Mouse (Mus musculus) adrenal gland, postnatal 10 days (tissue): Measurements from ENCODE around the gene Rcc2. TPM values are rescaled to one million over a fixed set of nuclear protein-coding genes. Genes with fewer than 3 reads are reported as not detected.
A peak's percentile ranks its signal among the peaks of the same experiment; 100 is the strongest.

Experiments used
- DNase-seq: peaks from one replicate; pipeline ENCODE4 v3.0.0; 2021; ENCODE audit warnings: mixed read lengths
- total RNA-seq, 2 experiments: library from RNA; stranded (reverse); gene quantifications; 2 replicates each; pipeline ENCODE4 v1.2.3; 2021

The Rcc2 gene
- total RNA-seq, 2 experiments from 2014 or later: 69.2 to 74.3 TPM

DNA sequence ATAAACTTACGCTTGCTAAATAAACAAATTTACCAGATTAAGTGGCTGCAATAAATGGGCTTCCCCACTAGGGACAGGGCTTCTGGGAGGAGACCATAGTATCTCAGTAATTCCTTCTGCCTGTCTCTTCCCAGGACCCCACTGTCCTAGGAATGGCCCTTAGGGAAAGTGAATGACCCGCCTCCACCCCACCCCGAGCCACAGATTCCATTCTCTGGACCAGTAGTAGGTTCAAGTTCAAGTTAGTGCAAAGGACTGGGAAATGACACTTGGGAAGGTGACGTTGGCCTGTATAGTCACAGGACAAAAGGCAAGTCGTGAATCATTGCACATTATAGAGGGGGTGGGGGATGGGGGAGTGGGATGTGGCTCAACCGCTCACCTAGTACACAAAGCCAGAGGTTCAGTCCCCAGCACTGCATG, 15.4 kb upstream of the Rcc2 start:
- DNase-seq: no peak

DNA sequence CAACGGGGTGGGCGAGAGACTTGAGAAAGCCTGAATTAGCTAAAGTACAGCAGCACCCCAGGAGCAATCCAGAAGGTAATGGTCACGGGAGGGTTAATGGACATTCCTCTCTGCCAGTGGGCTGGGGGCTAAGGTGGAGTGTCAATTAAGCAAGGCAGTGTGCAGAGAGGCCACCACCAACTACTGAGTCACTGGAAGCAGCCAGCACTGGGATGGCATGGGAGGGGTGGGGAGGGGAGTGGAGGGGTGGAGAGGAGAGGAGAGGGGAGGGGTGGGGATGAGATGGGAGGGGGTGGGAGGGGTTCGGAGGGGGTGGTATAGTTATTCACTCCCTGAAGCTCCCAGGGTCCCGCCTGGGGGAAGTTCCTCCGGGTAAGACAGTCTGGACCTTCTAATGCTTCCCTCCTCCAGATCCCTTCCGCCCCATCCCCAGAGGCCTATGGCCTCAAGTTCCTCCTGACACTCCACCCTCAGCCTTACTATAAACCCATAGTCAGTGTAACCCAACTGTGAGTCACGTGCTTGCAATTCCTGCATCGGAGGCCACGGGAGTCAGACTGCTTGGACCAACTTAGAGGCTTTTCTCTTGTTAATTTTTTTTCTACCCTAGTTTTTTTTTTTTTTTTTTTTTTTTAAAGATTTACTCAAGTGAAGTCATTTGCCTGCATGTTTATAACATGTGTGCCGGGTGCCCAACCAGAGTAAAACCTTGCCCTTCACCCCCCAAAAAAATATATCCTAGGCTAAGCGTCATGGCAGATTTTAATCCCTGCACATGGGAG, 12.1 kb upstream of the Rcc2 start:
- DNase-seq: no peak

DNA sequence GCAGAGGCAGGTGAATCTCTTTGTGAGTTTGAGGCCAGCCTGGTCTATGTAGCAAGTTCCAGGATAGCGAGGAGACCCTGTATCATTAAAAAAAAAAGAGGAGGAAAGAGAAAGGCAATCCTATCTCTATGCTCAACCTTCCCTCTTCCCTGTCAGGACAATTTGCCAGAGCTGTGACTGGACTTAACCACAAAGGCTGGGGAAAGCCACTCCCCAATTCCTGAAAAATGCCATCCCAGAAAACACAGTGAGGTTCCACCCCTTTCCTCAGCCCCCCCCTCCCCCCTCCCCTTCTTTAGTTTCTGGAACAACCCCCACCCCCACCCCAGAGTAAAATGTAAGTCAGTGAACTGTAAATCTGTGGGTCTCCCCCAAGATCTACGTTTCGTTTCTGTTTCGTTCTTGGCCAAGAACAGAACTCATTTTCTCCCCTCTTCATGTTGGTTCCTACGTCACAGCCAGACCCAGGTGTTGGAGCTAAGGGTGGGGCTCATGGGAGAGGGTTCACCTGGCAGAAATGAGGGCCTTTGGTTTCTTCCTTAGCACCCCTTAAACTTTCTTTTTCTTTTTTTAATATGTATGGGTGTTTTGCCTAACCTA, 11.4 kb upstream of the Rcc2 start:
- no peak for DNase-seq

DNA sequence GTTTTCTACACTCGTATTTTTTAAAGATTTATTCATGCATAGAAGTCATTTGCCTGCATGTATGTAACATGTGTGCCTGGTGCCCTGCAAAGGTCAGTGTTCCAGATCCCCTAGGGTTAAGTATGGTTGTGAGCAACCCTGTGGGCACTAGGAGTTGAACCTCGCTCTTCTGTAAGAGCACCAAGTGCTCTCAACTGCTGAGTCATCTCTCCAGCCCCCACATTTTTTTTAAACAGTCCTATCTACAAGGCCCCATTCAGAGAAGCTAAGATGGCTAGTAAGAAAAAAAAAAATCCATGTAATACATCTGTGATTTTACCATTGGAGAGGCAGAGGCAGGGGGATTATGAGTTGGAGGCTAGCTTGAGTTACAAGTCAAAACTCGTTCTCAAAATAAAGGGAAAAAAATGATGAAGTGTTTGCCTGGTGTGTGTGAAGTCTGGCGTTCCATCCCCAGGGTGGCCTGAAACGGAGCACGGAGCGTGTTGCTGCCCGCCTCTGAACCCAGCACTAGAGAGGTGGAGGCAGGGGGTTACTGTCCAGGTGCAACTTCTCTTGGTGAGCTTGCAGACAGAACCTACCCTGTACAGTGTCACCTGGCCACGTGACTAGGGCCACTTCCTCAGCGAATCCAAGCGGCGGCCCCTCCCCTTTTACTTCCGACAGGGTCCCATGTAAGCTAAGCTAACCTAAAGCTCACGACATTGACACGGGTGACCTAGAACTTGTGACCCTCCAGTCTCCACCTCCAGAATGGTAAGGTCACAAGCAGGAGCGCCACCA, 10.3 kb upstream of the Rcc2 start:
- no peak for DNase-seq

DNA sequence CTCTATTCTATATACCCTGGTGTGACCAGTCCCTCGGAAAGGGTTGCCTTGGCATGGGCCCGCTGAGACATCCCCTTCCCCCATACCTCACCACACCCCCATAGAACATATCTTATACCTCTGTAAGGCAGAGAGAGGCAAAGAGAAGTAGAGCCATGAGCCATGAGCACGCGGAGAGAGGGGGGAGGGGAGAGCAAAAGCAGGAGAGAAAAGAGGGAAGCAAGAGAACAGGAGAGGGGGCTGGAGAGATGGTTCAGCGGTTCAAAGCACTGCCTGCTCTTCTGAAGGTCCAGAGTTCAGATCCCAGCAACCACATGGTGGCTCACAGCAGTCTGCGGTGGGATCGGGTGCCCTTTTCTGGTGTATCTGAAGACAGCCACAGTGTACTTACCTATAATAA, 8.9 kb upstream of the Rcc2 start:
- DNase-seq: no peak

DNA sequence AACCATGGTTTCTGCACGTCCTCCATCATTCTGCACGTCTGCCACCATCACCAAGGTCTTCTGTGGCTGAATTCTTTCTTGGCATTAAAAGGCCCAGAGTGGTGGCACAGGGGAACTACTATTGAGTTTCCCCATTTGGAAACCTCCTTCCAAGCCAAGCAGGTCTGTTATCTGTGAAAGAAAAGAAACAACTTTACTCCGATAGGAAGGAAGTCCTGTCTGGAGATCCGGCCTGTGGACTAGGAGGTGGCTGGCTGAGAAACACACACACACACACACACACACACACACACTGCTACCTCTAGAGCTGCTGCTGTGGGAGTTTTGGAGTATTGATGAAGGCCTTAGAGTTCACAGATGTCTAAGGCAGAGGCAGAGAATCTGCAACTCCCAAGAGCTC, 6.8 kb upstream of the Rcc2 start:
- DNase-seq: no peak

DNA sequence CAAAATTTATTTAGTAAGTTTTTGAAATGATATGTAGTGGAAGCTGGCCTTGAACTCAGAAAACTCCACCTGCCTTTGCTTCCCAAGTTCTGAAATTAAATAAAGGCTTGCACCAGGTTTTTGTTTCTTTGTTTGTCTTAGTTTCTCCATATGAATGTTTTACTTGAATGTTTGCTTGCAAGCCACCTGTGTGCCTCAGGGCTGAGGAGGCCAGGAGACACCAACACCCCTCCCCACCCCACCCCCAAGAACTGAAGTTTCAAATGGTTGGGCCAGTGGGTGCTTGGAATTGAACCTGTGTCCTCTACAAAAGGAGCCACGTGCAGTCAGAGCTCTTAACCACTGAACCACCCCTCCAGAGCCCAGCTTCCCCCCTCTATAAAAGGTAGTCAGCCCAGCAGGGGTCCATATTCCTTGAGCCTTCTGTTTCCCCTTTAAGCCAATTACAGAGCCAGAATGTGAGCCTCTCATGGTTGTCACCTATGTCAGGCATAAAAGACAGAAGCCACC, 5.7 kb upstream of the Rcc2 start:
- DNase-seq: no peak

DNA sequence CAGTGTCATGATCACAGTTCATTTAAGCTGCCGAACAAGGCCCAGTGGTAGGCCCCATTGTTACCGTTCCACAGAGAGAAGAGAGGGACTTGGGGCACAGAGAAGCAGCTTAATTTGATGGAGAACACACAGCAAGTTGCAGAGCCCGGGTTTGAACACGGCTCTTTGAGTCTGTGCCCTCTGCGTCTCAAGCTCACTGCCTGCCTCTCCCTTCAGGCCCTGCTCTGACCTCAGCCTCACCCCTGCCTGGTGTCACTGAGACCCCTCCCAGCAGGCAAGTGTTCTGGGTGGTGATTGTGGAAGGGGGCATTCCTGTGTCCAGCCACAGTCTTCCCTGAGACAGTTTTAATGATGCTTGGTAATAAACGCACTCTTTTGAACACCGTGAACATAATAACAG, 5.2 kb upstream of the Rcc2 start:
- no peak for DNase-seq

DNA sequence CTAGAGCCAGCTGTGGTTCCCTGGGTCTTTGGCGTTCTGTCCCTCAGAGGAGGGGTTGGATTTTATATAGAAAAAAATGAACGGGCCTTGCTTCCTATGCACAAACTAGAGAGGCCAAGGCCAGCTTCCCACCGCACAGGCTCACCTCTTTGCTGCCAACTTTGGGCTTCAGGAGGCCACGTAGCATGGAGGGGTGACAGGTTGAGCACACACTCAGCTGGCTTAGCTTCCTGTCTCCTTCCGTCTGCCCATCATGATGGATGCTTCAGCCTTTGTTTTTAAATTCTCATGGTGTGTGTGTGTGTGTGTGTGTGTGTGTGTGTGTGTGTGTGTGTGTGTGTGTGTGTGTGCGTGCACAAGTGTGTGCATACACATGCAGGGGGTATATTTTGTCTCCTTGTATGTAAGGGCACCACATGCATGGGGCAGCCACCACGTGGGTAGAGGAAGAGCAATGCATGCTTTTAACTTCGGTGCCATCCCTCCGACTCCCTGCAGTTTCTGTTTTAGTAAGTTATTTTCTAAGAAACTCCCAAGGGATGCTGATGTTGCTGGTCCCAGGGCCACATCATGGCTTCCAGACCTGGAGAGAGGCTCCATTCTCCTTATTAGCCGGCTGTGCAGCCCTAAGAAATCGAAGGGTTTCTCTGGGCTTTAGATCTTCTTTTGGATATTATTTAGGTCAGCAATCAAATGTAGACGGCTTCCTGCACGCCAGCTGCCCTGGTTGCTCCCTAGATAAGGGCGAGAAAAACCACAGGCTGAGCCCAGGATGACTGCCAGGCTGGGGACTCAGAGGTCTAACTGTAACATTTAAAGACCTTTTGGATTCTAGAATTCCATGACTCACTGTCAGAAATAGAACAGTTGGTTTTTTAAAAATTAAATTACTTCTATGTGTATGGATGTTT, 4.4 kb upstream of the Rcc2 start:
- no peak for DNase-seq

DNA sequence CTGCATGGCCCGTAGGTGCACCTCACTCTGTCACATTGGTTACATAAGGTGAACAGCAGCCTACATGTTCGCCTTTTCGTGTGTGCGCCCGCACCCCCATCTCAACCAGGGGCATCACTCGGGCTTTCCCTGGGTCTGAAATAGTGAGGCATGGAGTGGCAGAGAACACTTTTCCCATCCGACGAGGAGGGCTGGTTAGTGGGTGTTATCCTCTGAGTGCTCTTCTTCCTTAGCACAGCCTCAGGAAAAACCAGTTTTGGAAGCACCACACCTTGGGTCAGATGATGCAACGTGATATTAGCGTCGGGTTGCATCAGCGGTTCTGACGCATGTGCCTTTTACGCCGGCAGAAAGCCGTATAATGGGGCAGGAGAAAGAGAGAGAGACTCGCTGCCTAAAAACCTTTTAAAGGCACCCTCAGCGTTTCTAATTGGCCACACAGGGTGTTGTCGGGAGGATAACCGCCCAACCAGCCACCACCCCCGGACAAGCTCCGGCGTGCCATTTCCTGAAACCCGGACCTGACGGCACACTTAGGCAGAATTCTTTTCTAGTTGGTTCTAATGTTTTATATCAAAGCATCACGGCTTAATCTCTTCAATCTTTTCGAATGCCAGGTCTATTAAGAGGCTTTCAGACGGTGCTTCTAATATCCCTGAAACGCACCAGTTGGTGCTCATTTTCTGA, 757 bp upstream of the Rcc2 start:
- peak; percentile 82 for DNase-seq

DNA sequence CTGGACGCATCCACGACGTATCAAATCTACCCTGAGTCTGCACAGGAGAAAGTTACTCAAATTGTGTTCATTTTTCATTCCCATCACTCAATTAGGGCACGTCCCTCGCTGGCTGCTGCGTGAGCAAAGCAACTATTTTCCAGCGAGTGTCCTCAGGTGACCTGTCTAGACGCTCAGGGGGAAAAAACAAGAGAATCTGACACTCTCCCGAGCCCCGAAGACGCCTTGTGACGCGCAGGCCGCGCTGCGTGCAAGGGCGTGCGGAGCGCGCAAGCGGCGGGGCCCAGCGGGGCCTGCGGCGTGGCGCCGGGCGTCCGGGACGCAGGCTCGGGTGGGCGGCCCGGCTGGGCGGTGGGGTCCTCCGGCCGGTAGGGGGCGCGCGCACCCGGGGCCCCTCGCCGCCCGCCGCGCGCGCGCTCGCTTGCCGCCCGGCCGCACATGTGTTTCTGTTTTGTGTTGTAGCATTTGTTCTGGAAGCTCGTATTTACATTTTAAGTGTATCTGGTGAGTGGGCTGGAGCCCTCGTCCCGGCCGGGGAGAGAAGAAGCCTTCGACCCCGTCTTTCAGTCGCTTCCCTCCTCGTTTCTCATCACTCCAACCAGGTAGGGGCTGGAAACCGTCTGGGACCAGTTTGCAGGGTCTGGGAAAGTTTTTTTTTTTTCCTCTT, 841 bp downstream of the Rcc2 start:
- DNase-seq: peak; percentile 92

DNA sequence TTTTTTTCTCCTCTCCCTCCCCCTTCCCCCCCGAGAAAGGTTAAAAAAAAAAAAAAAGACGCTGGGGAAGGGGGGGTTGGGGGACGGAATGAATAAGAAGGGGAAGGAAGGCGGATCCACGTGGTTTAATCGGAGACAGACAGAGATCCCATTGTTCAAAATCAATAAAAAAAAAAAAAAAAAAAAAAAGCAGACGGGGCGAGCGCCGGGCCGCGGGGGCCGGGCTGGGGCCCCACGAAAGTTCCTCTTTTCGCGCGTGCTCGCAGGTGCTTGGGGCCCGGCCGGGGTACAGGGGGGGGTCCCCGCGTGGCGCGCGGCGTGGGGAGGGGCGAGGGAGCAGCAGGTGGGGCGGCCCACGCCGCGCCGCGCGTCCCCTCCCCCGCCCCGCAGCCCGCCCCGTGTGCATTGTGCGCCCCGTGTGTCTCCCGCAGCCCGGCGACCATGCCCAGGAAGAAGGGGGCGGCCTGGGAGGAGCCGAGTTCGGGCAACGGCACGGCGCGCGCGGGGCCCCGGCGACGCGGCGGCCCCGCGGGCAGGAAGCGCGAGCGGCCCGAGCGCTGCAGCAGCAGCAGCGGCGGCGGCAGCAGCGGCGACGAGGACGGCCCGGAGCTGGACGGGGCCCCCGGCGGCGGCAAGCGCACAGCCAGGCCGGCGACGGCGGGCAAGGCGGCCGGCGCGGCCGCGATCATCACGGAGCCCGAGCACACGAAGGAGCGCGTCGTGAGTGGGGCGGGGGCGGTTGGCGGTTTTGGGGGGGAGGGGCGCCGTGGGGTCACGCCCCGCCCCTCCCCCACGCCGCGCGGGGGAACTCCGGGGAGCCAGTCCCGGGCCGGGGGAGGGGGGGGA, 1.6 kb downstream of the Rcc2 start:
- DNase-seq: peak; percentile 53

DNA sequence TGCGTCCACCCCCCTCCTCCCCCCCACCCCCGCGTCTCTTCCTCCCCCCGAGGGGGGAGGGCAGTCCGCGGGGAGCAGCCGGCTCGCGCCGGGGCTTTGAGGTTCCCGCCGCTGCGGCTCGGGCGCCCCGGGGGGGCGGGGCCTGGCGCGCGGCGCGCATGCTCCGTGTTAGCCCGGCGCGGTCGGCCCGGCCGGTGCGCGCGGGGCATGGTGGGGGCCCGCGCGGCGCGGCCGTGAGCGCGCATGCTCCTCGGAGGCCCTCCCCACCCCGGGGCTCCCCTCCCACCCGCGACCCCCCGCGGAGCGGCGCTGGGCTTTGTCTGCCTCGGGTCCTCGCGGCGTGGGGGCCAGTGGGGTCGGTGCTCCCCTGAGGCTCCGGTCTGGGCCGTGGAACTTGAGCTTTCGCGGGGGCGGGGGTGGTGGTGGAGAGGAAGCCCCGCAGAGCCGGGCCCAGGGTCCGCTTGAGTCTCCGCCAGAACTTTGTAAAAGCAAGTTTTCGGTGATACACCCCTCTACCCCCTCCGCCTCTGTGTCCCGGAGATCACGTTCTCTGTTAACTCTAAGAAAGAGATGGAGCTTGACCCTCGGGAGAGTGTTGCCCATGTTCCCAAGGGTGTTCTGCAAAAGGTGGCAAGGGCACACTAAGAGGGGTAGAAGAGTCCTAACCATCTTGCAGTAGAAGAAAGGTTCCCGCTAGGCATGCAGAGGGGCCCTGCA, 2.4 kb downstream of the Rcc2 start:
- peak; percentile 94 for DNase-seq

DNA sequence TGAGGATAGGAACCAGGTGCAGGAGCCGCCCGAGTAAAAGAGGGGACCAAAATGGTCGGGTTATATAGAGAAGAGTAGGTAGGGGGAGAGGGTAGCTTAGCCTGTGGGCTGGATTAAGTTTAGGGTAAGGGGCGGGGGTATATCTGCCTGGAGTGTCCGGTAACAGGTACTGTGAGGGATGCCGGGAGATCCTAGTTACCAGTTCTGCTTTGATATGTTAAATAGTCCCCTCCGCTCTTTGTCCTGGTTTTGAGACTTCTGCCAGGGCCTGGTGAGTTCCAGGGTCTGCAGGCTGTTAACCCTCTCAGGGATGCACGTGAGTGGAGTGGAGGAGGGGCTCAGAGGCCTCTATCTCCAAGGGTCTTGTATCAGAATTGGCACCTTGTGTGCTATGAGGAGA, 3.3 kb downstream of the Rcc2 start:
- no peak for DNase-seq

DNA sequence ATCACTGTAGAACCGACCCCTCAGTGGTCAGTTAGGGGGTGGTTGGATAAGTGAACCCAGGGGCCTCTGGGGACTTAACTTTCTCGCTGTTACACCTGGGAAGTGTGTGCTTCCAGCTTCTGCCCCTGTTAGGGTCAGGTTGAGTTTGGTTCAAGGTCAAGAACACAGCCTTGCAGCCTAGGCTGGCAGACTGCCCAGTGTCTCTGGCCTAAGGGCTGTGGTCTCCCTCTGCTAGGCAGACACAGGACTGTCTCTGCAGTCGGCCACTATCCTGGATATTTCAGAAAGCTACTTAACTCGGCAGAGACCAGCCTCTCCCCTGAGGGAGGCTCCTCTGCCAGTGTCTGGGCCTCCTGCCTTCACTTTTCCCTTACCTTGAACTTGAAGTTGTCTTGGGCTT, 3.8 kb downstream of the Rcc2 start:
- DNase-seq: peak; percentile 44

DNA sequence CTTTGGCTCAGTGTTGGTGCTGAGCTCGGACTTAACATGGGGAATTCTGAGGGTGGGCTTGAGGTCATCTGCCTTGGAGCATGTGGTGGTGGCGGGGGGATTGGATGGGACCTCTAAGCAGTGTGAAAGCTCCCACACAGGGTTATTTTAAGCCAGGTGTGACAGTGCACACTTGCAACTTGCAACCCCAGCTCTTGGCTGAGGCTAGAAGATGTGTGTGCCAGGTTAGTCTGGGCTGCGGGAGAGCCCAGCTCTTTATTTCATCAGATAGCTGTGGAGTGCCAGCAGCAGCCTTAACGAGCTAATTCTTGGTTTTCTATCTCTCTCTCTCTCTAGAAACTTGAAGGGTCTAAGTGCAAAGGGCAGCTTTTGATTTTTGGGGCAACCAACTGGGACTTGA, 7.3 kb downstream of the Rcc2 start:
- DNase-seq: no peak

DNA sequence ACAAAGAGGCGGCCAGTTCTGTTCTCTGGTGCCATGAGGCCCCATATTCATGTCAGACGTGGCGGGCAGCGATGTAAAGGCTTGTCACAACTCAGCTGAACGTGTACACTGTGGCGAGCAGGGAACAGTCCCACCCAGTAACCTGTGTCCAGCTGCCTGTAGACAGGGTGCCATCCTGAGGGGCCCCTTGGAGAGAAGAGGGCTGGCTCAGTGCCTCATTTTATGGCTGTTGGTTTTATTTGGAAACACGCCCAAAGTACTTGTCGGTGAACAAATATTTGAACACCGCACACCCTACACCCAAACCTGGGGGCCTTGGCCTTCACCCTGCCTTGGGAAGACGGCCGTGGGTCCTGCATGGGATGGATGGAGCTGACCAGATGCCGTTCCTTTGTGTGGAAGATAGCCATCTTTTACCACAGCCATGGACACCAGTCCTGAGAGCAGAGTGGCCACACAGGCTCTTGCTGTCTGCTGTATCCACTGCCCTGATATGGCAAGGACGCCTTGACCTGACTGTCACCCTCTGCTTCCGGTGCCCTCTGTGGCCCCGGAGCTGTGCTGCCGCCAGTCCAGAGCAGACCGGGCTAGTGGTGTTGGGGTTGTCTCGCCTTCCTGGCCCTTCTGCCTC, 8.1 kb downstream of the Rcc2 start:
- DNase-seq: no peak

DNA sequence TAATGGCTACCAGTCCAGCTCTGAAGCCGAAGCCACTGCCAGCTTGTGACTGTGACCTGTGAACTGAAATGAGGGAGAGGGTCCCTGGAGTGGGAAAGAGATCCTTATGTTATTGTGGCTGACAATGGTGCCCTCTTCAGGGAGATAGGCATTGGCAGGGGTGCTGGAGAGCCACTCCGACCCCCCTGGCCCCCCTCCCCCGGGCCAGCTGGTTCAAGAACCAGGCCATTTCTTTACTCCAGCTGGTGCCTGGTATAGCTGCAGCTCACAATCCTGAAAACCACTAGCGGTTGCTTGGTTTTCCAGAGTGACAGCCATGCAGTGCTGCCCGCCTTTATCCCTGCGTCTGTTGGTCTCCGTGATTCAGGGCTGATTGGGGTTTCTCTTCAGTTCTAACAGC, 8.8 kb downstream of the Rcc2 start:
- DNase-seq: no peak

DNA sequence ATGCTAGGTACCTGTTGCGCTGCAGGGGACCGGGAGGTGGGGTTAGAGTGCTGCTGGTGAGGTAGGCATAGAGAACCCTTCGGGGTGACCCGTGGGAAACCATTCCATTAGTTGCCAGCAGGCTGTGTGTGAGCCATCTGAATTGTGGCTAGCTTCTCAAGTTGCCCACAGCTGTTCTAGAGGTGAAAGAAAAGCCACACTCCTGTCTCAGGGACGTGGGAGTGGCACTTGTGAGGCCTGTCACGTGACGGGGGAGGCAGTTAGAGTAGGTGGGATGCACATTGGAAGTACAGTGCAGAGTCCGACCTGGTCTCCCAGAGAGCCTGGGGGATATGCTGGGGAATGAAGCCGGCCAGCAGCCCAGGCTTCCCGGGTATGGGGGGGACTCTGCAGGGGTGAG, 9.3 kb downstream of the Rcc2 start:
- DNase-seq: no peak
